Mouse (Mus musculus) midbrain, embryonic 15.5 days (tissue): ENCODE data around the gene Acy3. TPM values are rescaled to one million over a fixed set of nuclear protein-coding genes. Genes with fewer than 3 reads are reported as not detected.
"Not testable (repeated sequence)": the region's sequence is repeated elsewhere in the genome, so short reads cannot be mapped to it uniquely, and the experiment has no call there.

Experiments used
- ATAC-seq: fragments of 200-750 bp; cut with Nextera tagmentation; replicated peaks from 2 replicates; pipeline ENCODE4 v1.8.0; 2017; ENCODE audit warnings: moderate TSS enrichment
- H3K27ac ChIP-seq: fragments of 300-500 bp; sonication (generic); 2 replicates; pipeline ENCODE4 v1.5.1; 2015; ENCODE audit warnings: mild to moderate bottlenecking, inconsistent platforms
- H3K27me3 ChIP-seq: fragments of 300-500 bp; sonication (generic); replicated peaks from 2 replicates; pipeline ENCODE4 v1.6.1; 2015; ENCODE audit warnings: inconsistent platforms
- H3K36me3 ChIP-seq: fragments of 300-500 bp; sonication (generic); replicated peaks from 2 replicates; pipeline ENCODE4 v1.6.1; 2015; ENCODE audit warnings: inconsistent platforms
- H3K4me1 ChIP-seq: fragments of 300-500 bp; sonication (generic); 2 replicates; pipeline ENCODE4 v1.6.1; 2015; ENCODE audit warnings: inconsistent platforms
- H3K4me2 ChIP-seq: fragments of 300-500 bp; sonication (generic); 2 replicates; pipeline ENCODE4 v1.6.1; 2015; ENCODE audit warnings: inconsistent platforms, mild to moderate bottlenecking, moderate library complexity
- H3K4me3 ChIP-seq: fragments of 300-500 bp; sonication (generic); 2 replicates; pipeline ENCODE4 v1.5.1; 2015; ENCODE audit warnings: mild to moderate bottlenecking, inconsistent platforms
- H3K9ac ChIP-seq: fragments of 300-500 bp; sonication (generic); 2 replicates; pipeline ENCODE4 v1.6.1; 2015; ENCODE audit warnings: mild to moderate bottlenecking, inconsistent platforms
- H3K9me3 ChIP-seq: fragments of 300-500 bp; sonication (generic); 2 replicates; pipeline ENCODE4 v1.6.1; 2016; ENCODE audit warnings: inconsistent platforms
- WGBS: fragments of 180-500 bp; shearing (Covaris S2); methylation state at CpG from one replicate; pipeline ENCODE4 v1.1.7; 2015; ENCODE audit warnings: mixed read lengths; 5-methylcytosine and 5-hydroxymethylcytosine counted together
- polyA plus RNA-seq: library from polyadenylated mRNA; unstranded; fragments of >200 nt; fragmentation: Nextera tagmentation; extraction: Ambion mirVana; gene quantifications from 2 replicates; pipeline ENCODE4 v1.2.1, GENCODE M21; 2015

The Acy3 gene
- polyA plus RNA-seq, 1 experiment from 2014 or later: 1.7 TPM

GRCm38 (mm10) chr19:3957296-3958036 lies 28.9 kb upstream of the Acy3 start:
- not testable (repeated sequence) for ATAC-seq, H3K4me2 ChIP-seq, H3K4me1 ChIP-seq, H3K27ac ChIP-seq, H3K36me3 ChIP-seq, H3K9me3 ChIP-seq, H3K27me3 ChIP-seq, H3K4me3 ChIP-seq, H3K9ac ChIP-seq
- 74% methylated on average over 5 of the region's 5 CpGs for WGBS

GRCm38 (mm10) chr19:3958470-3958869 lies 27.9 kb upstream of the Acy3 start, which contains the start of gene Aldh3b3:
Gene Aldh3b3 (plus strand): TSS chr19:3958645.
- no peaks in the 10 kb centered on the region for H3K9me3 ChIP-seq
- ATAC-seq: no peak
- H3K27me3 ChIP-seq: no peaks in the 10 kb centered on the region
- no peaks in the 10 kb centered on the region for H3K4me1 ChIP-seq
- 81% methylated on average over 4 of the region's 4 CpGs for WGBS
- no peak within 1 kb of the TSS for H3K4me3 ChIP-seq
- no peaks in the 10 kb centered on the region for H3K36me3 ChIP-seq
- no peak within 1 kb of the TSS for H3K9ac ChIP-seq
- no peak within 1 kb of the TSS for H3K27ac ChIP-seq
- H3K4me2 ChIP-seq: no peak within 1 kb of the TSS

GRCm38 (mm10) chr19:3959030-3959429 lies 27.3 kb upstream of the Acy3 start:
- Histone ChIP-seq H3K36me3 (no peaks in the 10 kb centered on the region), H3K4me3 (no peak overlapping the region), H3K27ac (no peak overlapping the region), H3K4me1 (no peaks in the 10 kb centered on the region), H3K9ac (no peak overlapping the region), H3K4me2 (no peak overlapping the region), H3K27me3 (no peaks in the 10 kb centered on the region), H3K9me3 (no peaks in the 10 kb centered on the region)
- no peak for ATAC-seq

DNA sequence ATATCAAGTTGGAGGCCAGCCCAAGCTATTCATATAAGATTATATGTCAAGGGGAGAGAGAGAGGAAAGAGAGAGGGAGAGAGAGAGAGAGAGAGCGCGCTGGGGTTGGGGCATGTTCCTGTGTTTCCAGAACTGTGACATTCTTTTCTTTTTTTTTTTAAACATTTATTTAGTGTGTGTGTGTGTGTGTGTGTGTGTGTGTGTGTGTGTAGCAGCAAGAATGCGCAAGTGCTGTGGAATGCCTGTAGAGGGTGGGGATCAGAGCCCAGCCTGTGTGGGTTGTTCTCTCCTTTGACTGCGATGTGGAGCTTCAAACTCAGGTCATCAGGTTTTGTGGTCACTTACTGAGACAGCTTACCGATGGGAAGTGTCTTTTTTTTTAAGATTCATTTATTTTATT lies 26.2 kb upstream of the Acy3 start:
- no peaks in the 10 kb centered on the region for H3K36me3 ChIP-seq
- H3K4me3 ChIP-seq: no peak overlapping the region
- 85% methylated on average over 5 of the region's 5 CpGs for WGBS
- H3K4me1 ChIP-seq: no peaks in the 10 kb centered on the region
- ATAC-seq: no peak
- no peak overlapping the region for H3K9ac ChIP-seq
- H3K27me3 ChIP-seq: no peaks in the 10 kb centered on the region
- no peak overlapping the region for H3K27ac ChIP-seq
- no peak overlapping the region for H3K4me2 ChIP-seq
- no peaks in the 10 kb centered on the region for H3K9me3 ChIP-seq

GRCm38 (mm10) chr19:3961805-3962204 lies 24.6 kb upstream of the Acy3 start:
- not testable (repeated sequence) for H3K36me3 ChIP-seq, H3K27ac ChIP-seq, H3K4me2 ChIP-seq, H3K9me3 ChIP-seq, ATAC-seq, H3K27me3 ChIP-seq, H3K4me3 ChIP-seq, H3K9ac ChIP-seq, H3K4me1 ChIP-seq
- 74% methylated on average over 6 of the region's 6 CpGs for WGBS

DNA sequence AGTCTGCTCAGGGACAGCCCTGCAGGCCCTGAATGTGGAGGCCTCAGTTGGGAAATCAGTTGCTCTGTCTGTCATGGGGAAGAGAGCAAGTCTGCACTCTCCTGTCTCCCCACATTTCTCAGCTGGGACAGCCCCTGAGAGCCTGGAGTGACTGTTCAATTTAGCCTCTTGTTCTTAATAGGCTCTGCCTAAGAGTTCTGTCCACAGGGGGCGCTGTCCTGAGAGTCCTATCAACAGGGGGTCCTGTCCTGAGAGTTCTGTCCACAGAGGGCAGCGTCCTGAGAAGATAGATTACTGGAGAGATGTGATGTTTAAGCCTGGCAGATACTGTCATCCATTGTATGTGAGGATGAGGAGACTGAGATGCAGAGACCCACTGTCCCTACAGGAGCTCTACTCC lies 23.9 kb upstream of the Acy3 start:
- H3K27me3 ChIP-seq: no peaks in the 10 kb centered on the region
- H3K36me3 ChIP-seq: no peaks in the 10 kb centered on the region
- no peak overlapping the region for H3K4me2 ChIP-seq
- H3K9me3 ChIP-seq: no peaks in the 10 kb centered on the region
- H3K27ac ChIP-seq: no peak overlapping the region
- no peak overlapping the region for H3K9ac ChIP-seq
- no peak overlapping the region for H3K4me3 ChIP-seq
- ATAC-seq: no peak
- whole genome bisulfite sequencing: 8% methylated on average over 2 of the region's 2 CpGs
- H3K4me1 ChIP-seq: no peaks in the 10 kb centered on the region

- Histone ChIP-seq H3K9me3 (no peaks in the 10 kb centered on the region), H3K27me3 (no peaks in the 10 kb centered on the region), H3K4me1 (no peaks in the 10 kb centered on the region), H3K36me3 (no peaks in the 10 kb centered on the region), H3K27ac (no peak overlapping the region), H3K4me3 (no peak overlapping the region), H3K4me2 (no peak overlapping the region), H3K9ac (no peak overlapping the region)
- ATAC-seq: no peak
- WGBS: 77% methylated on average over 4 of the region's 4 CpGs
Observed at GRCm38 (mm10) chr19:3964030-3964429, 22.3 kb upstream of the Acy3 start.

- ATAC-seq: no peak
- H3K27ac ChIP-seq: no peak overlapping the region
- no peaks in the 10 kb centered on the region for H3K9me3 ChIP-seq
- H3K9ac ChIP-seq: no peak overlapping the region
- H3K4me1 ChIP-seq: no peaks in the 10 kb centered on the region
- no peak overlapping the region for H3K4me2 ChIP-seq
- 68% methylated on average over 11 of the region's 11 CpGs for WGBS
- H3K27me3 ChIP-seq: no peaks in the 10 kb centered on the region
- no peaks in the 10 kb centered on the region for H3K36me3 ChIP-seq
- H3K4me3 ChIP-seq: no peak overlapping the region
Observed at GRCm38 (mm10) chr19:3966330-3967075, 19.9 kb upstream of the Acy3 start.

DNA sequence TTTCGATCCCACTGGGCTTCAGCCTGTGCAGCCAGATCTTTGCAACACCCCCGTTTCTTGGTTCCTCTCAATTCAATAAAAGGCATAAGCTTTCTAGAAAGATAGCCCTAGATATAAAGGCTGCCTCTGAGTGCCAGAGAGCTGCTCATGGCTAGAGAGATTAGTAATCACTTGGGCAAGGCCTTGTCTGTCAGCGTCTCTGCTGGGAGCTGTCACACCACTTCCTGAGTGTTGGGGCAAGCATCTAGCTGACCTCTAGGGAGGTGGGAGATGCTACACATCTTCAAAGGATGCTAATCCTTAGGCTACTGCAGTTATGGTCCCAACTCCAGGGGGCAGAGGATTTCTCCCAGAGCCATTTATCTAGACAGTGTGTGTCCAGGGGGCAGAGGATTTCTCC lies 19.1 kb upstream of the Acy3 start:
- Histone ChIP-seq H3K4me3 (no peak overlapping the region), H3K9ac (no peak overlapping the region), H3K27me3 (no peaks in the 10 kb centered on the region), H3K36me3 (no peaks in the 10 kb centered on the region), H3K27ac (no peak overlapping the region), H3K9me3 (no peaks in the 10 kb centered on the region), H3K4me1 (no peaks in the 10 kb centered on the region), H3K4me2 (no peak overlapping the region)
- 61% methylated on average over 3 of the region's 3 CpGs for WGBS
- ATAC-seq: no peak

DNA sequence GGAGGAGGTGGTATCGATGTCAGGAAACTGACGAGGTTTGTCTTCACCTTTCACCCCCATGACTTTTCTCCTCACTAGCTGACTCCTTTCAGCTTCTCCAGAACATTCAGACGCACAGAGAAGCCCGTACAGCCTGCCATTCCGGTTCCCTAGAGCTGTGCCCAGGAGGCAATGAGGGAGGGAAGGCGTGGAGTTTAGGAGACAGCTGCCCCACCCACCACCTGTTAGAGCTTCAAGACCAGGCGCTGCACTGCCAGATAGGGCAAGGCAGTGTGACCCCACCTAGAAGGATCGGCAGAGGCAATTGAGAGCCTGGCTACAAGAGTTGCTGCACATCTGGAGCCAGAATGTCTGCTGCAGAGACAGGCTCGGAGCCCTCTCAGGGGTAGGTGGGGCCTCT lies 14.1 kb upstream of the Acy3 start, which contains the start of gene Aldh3b2:
Gene Aldh3b2, plus strand, starts transcription at position 100 of the 400 bp plus-strand sequence.
- H3K27me3 ChIP-seq: no peaks in the 10 kb centered on the region
- H3K4me1 ChIP-seq: no peaks in the 10 kb centered on the region
- no peak for ATAC-seq
- WGBS: 55% methylated on average over 9 of the region's 9 CpGs
- no peak within 1 kb of the TSS for H3K4me3 ChIP-seq
- no peak within 1 kb of the TSS for H3K4me2 ChIP-seq
- H3K36me3 ChIP-seq: no peaks in the 10 kb centered on the region
- H3K27ac ChIP-seq: no peak within 1 kb of the TSS
- H3K9ac ChIP-seq: no peak within 1 kb of the TSS
- no peaks in the 10 kb centered on the region for H3K9me3 ChIP-seq

- not testable (repeated sequence) for H3K9ac ChIP-seq
Observed at GRCm38 (mm10) chr19:3974608-3975007, 11.8 kb upstream of the Acy3 start.

GRCm38 (mm10) chr19:3975866-3976265 lies 10.5 kb upstream of the Acy3 start:
- no peak overlapping the region for H3K4me2 ChIP-seq
- no peak overlapping the region for H3K9ac ChIP-seq
- no peak overlapping the region for H3K27ac ChIP-seq
- no peaks in the 10 kb centered on the region for H3K4me1 ChIP-seq
- no peaks in the 10 kb centered on the region for H3K36me3 ChIP-seq
- no peak for ATAC-seq
- no peaks in the 10 kb centered on the region for H3K9me3 ChIP-seq
- H3K27me3 ChIP-seq: no peaks in the 10 kb centered on the region; the same call in 1 of the 2 replicates
- 66% methylated on average over 2 of the region's 2 CpGs for WGBS
- no peak overlapping the region for H3K4me3 ChIP-seq

More at GRCm38 (mm10) chr19:3974608-3975007, 11.8 kb upstream of the Acy3 start:
- H3K27me3 ChIP-seq, H3K27ac ChIP-seq, H3K36me3 ChIP-seq, ATAC-seq, H3K4me1 ChIP-seq, H3K4me2 ChIP-seq, H3K4me3 ChIP-seq, H3K9me3 ChIP-seq: not testable (repeated sequence)
- WGBS: 77% methylated on average over 6 of the region's 6 CpGs

DNA sequence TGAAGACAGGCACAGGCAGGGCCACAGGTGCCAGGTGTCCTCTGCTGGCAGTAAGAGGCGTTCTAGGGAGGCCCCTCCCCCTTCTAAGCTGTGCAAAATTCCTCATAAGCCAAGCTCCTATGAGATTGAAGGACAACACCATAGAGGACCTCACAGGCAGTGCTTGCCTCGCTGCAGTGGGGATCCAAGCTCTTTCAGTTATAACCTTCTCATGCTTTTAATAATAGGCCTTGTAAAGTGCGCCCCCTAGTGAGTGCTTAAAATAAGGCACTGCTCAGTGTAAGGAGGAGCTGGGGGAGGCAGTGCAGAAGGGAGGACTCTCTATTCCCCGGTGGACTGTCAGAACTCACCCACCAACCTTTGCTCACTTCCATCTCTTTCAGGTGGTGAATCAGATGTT lies 6.1 kb upstream of the Acy3 start:
- H3K4me2 ChIP-seq: no peak overlapping the region
- no peaks in the 10 kb centered on the region for H3K36me3 ChIP-seq
- no peak overlapping the region for H3K9ac ChIP-seq
- H3K4me1 ChIP-seq: no peaks in the 10 kb centered on the region
- no peaks in the 10 kb centered on the region for H3K9me3 ChIP-seq
- no peak overlapping the region for H3K4me3 ChIP-seq
- 12% methylated on average over 4 of the region's 4 CpGs for WGBS
- no peaks in the 10 kb centered on the region; the same call in 1 of the 2 replicates for H3K27me3 ChIP-seq
- H3K27ac ChIP-seq: no peak overlapping the region
- peak; percentile 67 for ATAC-seq
